Mouse (Mus musculus) layer of hippocampus, adult 8-10 months (tissue): ENCODE measurements around the gene Cd96. TPM values are rescaled to one million over a fixed set of nuclear protein-coding genes. Genes with fewer than 3 reads are reported as not detected.
"Not testable (repeated sequence)": the region's sequence is repeated elsewhere in the genome, so short reads cannot be mapped to it uniquely, and the experiment has no call there.

Experiments used
- DNase-seq, 2 experiments: peaks; one replicate each; pipeline ENCODE4 v3.0.0; 2022; ENCODE audit warnings: low spot score in 2 of 2
- total RNA-seq, 4 experiments: library from RNA; stranded (reverse); gene quantifications; 2 replicates each; pipeline ENCODE4 v1.2.4; 2022

Gene Cd96
- under 1 TPM in 1 of 4 experiments, not detected in 3; 0.22 TPM for total RNA-seq

DNA sequence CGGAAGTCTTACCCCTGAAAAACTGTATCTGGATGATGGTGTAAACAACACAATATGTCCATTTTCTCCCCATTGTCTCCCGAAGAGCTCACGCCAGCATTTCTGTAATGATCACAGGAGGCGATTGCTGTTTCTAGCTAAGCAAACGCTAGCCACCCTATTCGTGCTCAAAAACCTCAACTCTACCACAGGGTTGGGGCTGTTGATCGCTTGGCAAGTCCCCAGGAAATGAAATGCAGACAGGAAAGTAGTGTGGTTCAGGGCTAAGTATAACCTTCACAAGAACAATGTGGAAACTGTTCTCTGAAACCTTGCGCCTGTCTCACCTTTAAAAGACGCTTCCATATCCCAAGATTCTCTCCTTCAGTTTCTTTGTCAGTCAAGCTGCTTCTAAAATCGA is at the start of gene Cd96:
Cd96 (minus strand) TSS at position 232 of the 400 bp plus-strand sequence.
- no peak for DNase-seq

DNA sequence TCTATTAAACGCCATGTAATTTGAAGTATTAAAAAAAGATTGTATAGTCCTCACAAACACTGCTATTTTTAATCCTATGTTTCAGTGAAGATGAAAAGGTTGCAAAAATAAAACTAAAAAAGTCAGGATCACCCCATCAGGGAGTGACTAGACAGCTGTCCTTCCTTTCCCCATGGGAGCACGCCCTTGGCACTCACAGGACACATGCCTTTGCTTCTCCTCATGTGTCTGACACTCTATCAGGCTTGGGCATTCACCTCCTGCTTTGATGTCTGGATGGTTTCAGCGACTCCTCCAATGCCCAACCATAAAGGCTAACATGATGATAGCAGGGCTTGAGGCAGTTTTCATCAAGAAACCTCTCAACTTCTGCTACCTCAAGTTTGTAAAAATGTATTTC is 46.9 kb upstream of the Cd96 start:
- no peak for DNase-seq

DNA sequence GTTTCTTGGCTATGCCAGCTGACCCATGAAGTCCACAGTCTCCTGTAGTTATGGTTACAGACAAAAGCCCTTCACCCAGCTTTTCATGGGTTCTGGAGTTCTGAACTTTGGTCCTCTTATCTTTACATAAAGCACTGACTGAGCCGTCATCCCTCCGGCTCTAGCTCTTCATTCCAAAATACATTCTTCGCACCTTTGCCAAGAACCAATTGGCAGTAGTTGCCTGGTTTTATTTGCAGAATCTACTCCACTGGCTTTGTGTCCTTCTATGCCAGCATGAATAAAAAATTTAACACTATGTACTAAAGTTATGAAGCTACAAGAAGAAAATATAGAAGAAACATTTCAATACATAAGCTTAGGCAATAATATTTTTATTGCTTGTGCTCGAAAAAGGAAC is 45.3 kb upstream of the Cd96 start:
- DNase-seq = no peak

DNA sequence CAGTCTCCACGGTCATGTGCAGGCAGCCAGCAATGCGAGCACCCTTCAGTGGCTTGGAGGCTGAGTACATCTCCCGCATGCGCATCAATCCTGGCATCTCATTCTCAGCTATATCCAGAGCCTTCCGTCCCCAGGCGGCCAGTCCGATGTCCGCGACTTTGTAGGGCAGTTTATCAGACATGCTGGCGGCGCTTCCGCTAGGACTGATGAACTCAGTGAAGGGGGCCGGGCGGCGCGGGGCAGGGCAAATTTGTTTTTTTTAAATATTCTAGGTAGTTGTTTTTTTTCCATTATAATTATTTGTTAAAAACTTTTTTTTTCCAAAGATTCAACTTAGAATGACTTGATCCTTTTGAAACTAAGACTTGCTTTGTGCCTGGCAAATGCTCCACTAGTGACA is 34.8 kb upstream of the Cd96 start, which contains the start of gene Gm4737:
Gm4737 (minus strand) TSS at position 246 of the 400 bp plus-strand sequence.
- not testable (repeated sequence) for DNase-seq

- DNase-seq = no peak
Observed at GRCm38 (mm10) chr16:46151141-46151540, 31.1 kb upstream of the Cd96 start.

DNA sequence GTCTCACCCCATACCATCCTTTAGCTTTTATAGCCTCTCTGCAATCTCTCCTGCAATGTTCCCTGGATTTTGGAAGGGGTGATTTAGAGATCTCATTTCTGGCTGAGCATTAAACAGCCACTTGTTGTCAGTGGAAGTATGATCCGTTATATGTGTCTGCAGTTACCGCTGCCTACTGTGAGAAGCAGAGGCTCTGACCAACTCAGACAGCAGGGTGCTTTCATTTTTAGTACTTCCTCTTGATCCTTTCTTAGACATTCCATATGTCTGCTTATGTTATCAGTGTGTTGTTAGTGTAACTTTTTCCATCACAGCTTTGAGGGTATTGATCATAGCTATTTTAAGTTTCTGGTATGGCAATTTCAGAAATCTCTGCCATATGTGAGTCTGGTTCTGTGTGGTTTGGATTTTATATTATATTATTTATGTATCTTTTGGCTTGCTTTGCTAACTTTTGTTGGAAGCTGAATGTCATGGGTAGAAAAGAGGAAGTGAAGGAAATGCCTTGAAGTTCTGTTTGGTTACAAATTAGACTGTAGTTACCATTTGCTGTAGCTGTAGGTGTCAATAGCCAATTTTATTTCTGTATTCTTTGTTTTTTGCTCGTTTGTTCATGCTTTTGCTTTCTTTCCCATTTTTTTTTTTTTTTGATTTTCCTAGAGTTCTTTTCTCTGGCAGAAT is 28.8 kb upstream of the Cd96 start:
- DNase-seq = no peak

DNA sequence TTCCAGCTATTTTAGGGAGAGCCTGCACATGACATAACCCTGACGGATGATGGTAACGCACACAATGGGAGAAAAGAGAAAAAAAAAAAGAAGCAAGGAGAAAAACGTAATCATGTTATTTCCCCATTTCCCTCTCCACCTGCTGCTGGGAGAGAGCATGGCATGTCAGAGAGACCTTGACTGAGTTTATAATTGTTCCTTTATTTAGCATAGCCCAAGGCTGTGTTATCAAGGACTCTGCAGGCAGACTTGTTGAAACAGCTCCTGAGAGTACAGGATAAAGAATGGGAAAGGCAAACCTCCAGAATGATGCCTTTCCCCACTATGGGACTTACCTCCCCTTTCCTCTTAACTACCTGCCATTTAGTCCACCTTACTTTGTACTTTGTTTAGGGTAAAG is 26.9 kb upstream of the Cd96 start:
- no peak for DNase-seq

DNA sequence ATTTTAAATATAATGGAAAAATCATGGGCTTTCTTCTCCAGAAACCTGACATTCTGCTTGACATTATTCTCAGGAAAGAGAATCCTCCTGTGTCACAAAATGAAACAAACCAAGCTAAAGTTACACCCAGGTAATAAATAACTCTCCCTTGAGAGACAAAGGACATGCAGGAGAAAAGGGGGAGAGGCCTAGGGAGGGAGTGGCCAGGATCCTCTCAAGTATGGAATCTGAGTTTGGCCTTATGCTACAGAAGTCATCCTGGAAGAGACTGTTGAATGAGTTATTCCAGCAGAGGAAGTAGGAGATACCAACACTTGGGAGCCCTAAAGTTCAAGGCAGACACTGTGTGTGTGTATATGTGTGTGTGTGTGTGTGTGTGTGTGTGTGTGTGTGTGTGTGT is 2.2 kb upstream of the Cd96 start:
- no peak for DNase-seq

- DNase-seq = peak in 1 of 2 experiments; percentile 19
Observed at GRCm38 (mm10) chr16:46121420-46121819, 1.4 kb upstream of the Cd96 start.

- no peak for DNase-seq
Observed at GRCm38 (mm10) chr16:46120607-46121006, 556 bp upstream of the Cd96 start.

GRCm38 (mm10) chr16:46117645-46118044 is 2.4 kb downstream of the Cd96 start:
- DNase-seq = no peak

- DNase-seq = no peak
Observed at GRCm38 (mm10) chr16:46114727-46115126, 5.3 kb downstream of the Cd96 start.

DNA sequence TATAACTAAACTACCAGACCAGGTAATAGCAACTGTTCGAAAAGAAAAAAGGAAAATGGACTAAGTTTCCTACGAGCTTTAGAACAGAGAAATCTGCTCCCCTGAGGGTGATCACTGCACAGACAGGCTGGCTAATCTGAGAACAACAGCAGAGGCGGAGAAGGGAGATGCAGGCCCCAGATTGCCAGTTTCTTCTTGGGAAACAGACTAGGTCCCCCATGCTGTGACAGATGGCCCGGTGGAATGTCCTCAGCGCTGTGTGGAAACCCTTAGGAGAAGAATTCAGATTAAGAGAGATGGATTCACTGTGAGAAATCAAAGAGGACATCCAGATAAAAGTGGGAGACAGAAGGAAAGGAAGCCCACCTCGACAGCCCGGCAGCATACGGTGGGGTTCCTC is 10.5 kb downstream of the Cd96 start:
- peak; percentile 14 to 36 for DNase-seq

- no peak for DNase-seq
Observed at GRCm38 (mm10) chr16:46107431-46107830, 12.6 kb downstream of the Cd96 start.

GRCm38 (mm10) chr16:46104491-46104890 is 15.6 kb downstream of the Cd96 start:
- no peak for DNase-seq

DNA sequence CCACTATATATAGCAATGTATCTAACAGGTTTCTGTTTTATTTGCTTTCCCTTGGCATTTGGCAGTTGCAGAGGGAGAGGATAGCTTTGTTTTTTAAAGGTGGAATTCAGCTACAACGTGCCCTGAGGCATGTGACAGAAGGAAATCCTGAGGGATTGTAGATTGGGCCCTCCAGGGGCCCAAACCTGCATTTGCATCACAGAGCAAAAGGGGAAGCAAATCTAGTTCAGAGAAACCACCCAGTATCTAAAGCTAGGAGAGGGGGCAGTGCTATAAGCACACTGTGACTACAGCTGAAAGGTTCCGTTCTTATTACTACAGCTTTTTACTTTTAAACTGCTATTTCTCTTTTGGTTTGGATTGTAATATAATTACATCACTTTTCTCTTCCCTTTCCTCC is 18.3 kb downstream of the Cd96 start:
- no peak for DNase-seq

GRCm38 (mm10) chr16:46100286-46100685 is 19.8 kb downstream of the Cd96 start:
- DNase-seq = peak in 1 of 2 experiments; percentile 5

GRCm38 (mm10) chr16:46097421-46097820 is 22.6 kb downstream of the Cd96 start:
- DNase-seq = no peak

DNA sequence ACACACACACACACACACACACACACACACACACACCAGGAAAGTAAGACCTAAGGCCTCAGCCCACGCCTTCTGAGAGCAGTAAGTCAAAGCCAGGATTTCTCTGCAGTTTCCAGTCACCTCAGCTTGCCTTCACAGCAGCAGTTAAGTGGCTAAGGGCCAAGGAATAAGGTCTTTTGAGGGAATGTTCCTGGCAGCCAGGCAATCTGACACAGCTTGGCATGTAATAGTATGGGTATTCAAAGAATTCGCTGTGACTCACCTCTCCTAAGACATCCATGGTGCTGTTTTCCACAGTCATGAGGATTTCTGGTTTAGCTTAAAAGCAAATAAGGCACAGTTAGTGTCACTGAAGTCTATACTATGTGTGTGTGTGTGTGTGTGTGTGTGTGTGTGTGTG is 25.6 kb downstream of the Cd96 start:
- DNase-seq = no peak

DNA sequence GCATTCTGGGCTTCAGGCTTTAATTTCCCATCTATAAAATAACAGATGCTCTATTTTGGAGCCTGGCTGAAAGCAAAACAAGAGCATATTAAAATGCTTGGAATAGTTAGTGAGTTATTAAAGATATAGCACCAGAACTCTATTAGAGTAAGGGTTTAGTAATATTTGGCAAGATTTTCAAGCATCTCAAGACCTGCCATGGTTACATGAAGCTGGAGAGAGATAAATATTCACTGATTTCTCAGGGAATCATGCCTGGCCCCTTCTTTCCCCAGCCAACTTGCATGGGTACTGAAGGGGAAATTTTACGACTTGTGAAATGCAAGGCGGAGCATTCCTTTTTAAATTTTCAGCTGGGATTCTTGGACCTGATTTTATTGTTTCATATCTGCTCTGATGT is 27.1 kb downstream of the Cd96 start:
- no peak for DNase-seq

- no peak for DNase-seq
Observed at GRCm38 (mm10) chr16:46086874-46087473, 33.1 kb downstream of the Cd96 start.

DNA sequence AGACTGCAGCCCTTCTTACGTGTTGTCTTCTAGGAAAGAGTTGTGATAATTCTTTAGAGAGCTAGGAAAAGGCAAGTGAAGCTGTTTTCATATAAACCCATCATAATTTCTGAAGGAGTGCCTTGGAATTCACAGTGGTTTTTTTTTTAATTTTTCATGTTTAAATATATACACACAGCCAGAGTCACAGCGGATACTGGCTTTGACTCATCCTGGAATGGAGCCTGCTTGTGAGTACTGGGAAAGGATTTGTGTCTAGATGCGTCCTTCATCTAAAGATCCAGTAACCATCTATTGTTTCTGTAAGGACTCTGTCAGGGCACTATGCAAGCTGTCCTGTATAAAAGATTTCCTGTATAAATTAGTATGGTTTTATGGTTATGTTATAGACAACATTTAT is 52.1 kb downstream of the Cd96 start:
- no peak for DNase-seq

- DNase-seq = no peak
Observed at GRCm38 (mm10) chr16:46063278-46063677, 56.8 kb downstream of the Cd96 start.
